Mouse (Mus musculus) urinary bladder, postnatal 25 days (tissue): ENCODE measurements around the gene Gcnt1.

Experiments
- DNase-seq: peaks from one replicate; pipeline ENCODE4 v3.0.0; 2022; ENCODE audit warnings: low spot score

Gene Gcnt1

GRCm38 (mm10) chr19:17366364-17367090 is 6.1 kb downstream of the Gcnt1 start:
- DNase-seq: no peak

- DNase-seq: no peak
Measured at GRCm38 (mm10) chr19:17364741-17365140, 7.9 kb downstream of the Gcnt1 start.

- no peak for DNase-seq
Measured at GRCm38 (mm10) chr19:17361181-17361580, 11.5 kb downstream of the Gcnt1 start.

GRCm38 (mm10) chr19:17359315-17359890 is 13.2 kb downstream of the Gcnt1 start:
- DNase-seq: no peak

GRCm38 (mm10) chr19:17357391-17357790 is 15.3 kb downstream of the Gcnt1 start:
- no peak for DNase-seq

- no peak for DNase-seq
Measured at GRCm38 (mm10) chr19:17356932-17357331, 15.7 kb downstream of the Gcnt1 start.

- DNase-seq: peak; percentile 85
Measured at GRCm38 (mm10) chr19:17355950-17356867, 16.4 kb downstream of the Gcnt1 start.

GRCm38 (mm10) chr19:17355361-17355760 is 17.3 kb downstream of the Gcnt1 start:
- no peak for DNase-seq

GRCm38 (mm10) chr19:17354797-17355196 is 17.8 kb downstream of the Gcnt1 start:
- DNase-seq: no peak

- DNase-seq: no peak
Measured at GRCm38 (mm10) chr19:17354362-17354761, 18.3 kb downstream of the Gcnt1 start.

GRCm38 (mm10) chr19:17353727-17354126 is 18.9 kb downstream of the Gcnt1 start:
- DNase-seq: no peak

- no peak for DNase-seq
Measured at GRCm38 (mm10) chr19:17347852-17348251, 24.8 kb downstream of the Gcnt1 start.

- DNase-seq: no peak
Measured at GRCm38 (mm10) chr19:17346716-17347474, 25.7 kb downstream of the Gcnt1 start.

GRCm38 (mm10) chr19:17344881-17345280 is 27.8 kb downstream of the Gcnt1 start:
- DNase-seq: no peak

GRCm38 (mm10) chr19:17339563-17339962 is 33.1 kb downstream of the Gcnt1 start:
- no peak for DNase-seq

GRCm38 (mm10) chr19:17337057-17337679 is 35.5 kb downstream of the Gcnt1 start:
- no peak for DNase-seq

GRCm38 (mm10) chr19:17336646-17337045 is 36.0 kb downstream of the Gcnt1 start:
- DNase-seq: no peak

- no peak for DNase-seq
Measured at GRCm38 (mm10) chr19:17334644-17335333, 37.9 kb downstream of the Gcnt1 start.

- no peak for DNase-seq
Measured at GRCm38 (mm10) chr19:17333043-17333442, 39.6 kb downstream of the Gcnt1 start.

GRCm38 (mm10) chr19:17328916-17329315 is 43.7 kb downstream of the Gcnt1 start:
- no peak for DNase-seq

GRCm38 (mm10) chr19:17327881-17328404 is 44.7 kb downstream of the Gcnt1 start:
- no peak for DNase-seq
